Mouse (Mus musculus): ENCODE data around the gene Klhl10.

- TF ChIP-seq TCF12 (IDR thresholded peaks at IDR 0.05; ENCODE audit: insufficient read depth, poor library complexity, severe bottlenecking), result no peak
- no peak for TF ChIP-seq MYOG (IDR thresholded peaks at IDR 0.05; ENCODE audit: control insufficient read depth in 1 of 3, insufficient read depth in 1 of 3, insufficient read length in 2 of 3, low read depth in 2 of 3)
- no peak for TF ChIP-seq CEBPB (IDR thresholded peaks at IDR 0.05; ENCODE audit: insufficient read depth, poor library complexity, severe bottlenecking)
- TF ChIP-seq MAX (IDR thresholded peaks at IDR 0.05; ENCODE audit: low read depth), result no peak
Observed at GRCm38 (mm10) chr11:100501321-100501720, 59.6 kb downstream of the Klhl10 start.
